Mouse (Mus musculus) granulocyte monocyte progenitor cell, adult 5-6 weeks (primary cell): ENCODE results near the gene Hspb2. TPM values are rescaled to one million over a fixed set of nuclear protein-coding genes. Genes with fewer than 3 reads are reported as not detected.
A peak's percentile ranks its signal among the peaks of the same experiment; 100 is the strongest.

ENCODE experiments used
- ATAC-seq: replicated peaks from 2 replicates; pipeline ENCODE4 v1.8.0; 2016; ENCODE audit warnings: mild to moderate bottlenecking, moderate TSS enrichment, inconsistent platforms; ENCODE audit not compliant: poor library complexity, severe bottlenecking
- total RNA-seq, 2 experiments: library from RNA; stranded (forward) in 1 of 2; stranded (reverse) in 1 of 2; fragments of 200-712, 200-1000 nt in 1 of 2; fragments of >200 nt in 1 of 2; fragmentation: Nextera tagmentation in 1 of 2; gene quantifications; 2 replicates each; pipeline ENCODE4 v1.2.3; 2014 to 2017

The Hspb2 gene
- total RNA-seq, 2 experiments from 2014 or later: not detected

GRCm38 (mm10) chr9:50751323-50751722, 831 bp downstream of the Hspb2 start, which contains the start of gene Cryab:
Gene Cryab (plus strand): TSS chr9:50751325.
- ATAC-seq: no peak

- ATAC-seq: no peak
These were observed 1.4 kb downstream of the Hspb2 start for GRCm38 (mm10) chr9:50750706-50751105.

DNA sequence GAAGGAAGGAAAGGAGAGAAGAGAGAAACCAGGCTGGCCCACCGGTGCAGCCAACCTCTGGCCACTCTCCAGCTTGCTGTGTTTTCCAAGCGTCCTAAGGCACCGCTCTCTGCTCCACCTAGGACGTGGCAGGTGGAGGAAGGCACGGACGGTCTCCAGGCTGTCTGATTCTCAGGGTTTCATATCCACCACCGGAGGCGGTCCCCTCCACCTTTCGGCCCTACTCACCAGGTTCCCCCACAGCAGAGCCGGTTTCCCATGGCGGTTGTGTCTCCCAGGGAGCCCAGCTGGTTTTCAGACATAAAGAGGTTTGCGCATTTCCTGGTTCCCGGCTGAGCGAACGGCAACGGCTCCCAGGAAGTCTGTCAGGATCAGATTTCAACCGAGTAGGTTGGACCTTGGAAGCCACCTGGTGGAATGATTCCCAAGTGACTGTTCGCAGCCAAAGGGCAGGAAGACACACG, 5.9 kb downstream of the Hspb2 start, which contains the start of gene 2310030G06Rik:
Gene 2310030G06Rik, minus strand, starts transcription at position 323 of the 464 bp plus-strand sequence.
- peak; percentile 44 for ATAC-seq

- ATAC-seq: no peak
These were observed 6.3 kb downstream of the Hspb2 start for GRCm38 (mm10) chr9:50745806-50746205.

DNA sequence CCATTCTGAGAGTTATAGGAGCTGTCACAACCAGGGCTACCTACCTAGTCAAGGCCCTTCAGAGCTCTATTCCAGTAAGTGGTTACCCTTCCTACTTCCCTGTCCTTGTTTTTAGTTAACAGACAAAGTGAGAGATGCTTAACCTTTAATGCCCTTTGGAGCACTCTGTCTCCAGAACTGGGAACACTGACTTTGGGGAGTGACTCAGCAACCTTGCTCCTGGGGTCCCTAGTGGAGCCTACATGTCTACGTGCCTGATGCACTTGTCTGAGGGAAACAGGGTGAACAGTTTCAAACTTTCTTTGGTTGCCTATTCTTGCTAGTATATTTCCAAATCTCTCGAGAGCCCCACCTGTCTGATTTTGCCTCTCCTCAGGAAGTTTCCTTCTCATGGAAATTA, 9.4 kb downstream of the Hspb2 start:
- ATAC-seq: no peak

DNA sequence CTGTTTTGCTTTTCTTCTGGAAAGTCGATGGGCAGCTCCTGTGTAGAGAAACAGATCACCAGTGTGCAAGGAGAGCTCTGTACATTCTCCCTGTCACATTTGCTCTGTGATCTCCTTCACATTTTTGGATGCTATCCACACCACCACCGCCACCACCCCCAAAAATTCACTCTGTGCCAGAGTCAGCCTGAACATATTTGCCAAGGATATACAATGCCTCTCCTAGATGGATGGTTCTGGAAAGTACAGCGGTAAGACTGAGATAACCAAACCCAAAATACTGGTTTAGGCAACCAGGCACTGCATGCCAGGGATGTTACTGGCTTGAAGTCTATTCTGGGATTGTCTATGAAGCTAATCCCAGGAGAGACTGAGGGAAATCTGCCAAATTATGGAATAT, 9.9 kb downstream of the Hspb2 start:
- ATAC-seq: no peak

- ATAC-seq: no peak
These were observed 11.0 kb downstream of the Hspb2 start for GRCm38 (mm10) chr9:50740867-50741784.

DNA sequence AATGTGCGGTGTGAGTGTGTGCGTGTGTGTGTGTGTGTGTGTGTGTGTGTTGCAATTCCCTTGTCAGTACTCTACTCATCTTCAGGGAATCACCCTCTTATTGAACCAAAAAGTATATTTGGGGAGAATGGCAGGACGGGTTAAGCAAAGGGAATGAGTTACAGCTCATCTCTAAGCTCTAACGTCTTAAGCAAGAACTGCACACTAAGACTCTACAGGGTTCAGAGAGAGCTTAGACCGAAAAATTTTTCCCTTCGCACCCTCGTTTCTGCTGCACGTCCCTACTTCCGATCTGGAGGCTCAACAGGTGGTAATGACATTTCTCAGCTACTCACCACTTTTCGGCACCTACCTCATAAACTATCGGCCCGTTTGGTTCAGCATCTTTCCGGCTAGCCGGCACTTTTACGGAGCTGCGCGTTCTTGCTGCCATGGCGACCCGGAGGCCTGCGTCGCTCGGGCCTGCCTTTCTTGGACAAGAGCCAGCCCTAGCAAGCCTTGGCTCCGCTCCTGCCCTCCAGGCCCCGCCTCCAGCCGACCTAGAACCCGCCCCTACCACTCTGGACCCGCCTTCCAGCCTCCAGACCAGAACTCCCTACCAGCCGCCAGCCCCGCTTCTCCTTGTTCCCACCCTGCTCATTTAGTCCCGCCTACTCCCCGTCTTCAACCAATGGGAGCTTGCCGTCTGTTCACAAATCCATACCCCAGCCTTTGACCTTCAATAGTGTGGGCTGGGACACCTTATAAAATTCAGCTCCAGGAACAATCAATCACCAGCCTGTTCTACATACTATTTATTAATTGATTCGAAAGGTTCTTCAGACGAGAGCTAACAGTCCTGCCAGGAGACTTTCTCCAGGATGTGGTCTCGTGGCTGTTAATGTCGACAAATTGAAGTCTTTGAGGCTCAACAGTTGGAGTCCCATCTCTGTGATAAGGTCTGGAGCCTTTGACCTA, 13.0 kb downstream of the Hspb2 start, which contains the start of gene Dixdc1:
Gene Dixdc1, minus strand, starts transcription at position 604 of the 957 bp plus-strand sequence.
- peak; percentile 99 for ATAC-seq

- 0 out of 2 replicates have a peak, but pooled peaks have one; percentile 31 for ATAC-seq
These were observed 17.2 kb downstream of the Hspb2 start for GRCm38 (mm10) chr9:50734989-50735388.

DNA sequence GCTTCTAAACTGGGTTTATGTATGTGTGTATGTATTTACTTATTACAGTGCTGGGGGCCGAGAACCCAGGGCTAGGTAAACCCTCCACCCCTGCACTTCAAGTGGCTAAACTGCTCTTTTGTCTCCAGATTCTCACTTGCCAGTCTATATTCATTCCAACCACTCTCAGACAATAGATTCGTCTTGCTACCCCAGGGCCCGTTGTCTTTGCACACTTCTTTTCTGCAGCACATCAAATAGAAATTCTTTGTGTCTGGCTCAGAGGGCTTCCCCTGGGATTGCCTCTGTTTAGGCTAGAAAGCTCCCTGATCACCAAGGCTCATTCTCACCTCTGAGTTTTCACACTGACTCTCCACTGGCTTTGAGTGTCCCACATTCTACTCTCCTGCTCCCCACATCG, 19.6 kb downstream of the Hspb2 start:
- ATAC-seq: no peak

- no peak; the same call in 1 of the 2 replicates for ATAC-seq
These were observed 22.6 kb downstream of the Hspb2 start for GRCm38 (mm10) chr9:50729600-50729999.

DNA sequence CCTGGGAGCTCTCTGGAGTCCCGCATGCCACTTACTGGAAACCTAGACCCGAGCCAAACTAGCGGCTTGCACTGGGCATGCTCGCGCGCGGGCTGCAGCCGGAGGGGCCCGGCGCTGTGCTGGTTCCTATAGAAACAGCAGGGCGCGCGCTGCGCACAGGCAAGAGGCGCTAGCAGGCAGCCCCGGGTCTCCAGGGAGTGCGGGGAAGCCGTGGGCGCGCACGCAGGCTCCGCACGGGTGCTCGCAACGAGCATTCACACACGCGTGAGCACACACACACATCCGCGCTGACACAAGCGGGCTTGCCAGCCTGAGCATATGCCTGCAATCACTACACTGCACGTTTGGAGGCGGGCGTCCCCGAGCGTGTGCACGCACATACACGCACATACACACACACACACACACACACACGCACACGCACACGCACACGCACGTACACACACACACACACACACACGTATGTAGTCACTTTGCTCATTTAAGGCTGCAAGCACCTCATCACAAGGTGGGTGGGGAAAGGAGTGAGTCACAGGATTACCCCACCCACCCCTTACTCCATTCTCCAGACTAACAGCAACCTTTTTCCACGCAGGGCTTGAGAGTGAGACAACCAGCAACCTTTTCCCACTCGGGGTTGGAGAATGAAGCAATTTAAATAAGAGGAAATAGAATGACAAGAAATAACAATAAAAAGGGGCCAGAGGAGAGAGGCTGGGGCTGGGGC, 24.1 kb downstream of the Hspb2 start:
- ATAC-seq: peak; percentile 74

DNA sequence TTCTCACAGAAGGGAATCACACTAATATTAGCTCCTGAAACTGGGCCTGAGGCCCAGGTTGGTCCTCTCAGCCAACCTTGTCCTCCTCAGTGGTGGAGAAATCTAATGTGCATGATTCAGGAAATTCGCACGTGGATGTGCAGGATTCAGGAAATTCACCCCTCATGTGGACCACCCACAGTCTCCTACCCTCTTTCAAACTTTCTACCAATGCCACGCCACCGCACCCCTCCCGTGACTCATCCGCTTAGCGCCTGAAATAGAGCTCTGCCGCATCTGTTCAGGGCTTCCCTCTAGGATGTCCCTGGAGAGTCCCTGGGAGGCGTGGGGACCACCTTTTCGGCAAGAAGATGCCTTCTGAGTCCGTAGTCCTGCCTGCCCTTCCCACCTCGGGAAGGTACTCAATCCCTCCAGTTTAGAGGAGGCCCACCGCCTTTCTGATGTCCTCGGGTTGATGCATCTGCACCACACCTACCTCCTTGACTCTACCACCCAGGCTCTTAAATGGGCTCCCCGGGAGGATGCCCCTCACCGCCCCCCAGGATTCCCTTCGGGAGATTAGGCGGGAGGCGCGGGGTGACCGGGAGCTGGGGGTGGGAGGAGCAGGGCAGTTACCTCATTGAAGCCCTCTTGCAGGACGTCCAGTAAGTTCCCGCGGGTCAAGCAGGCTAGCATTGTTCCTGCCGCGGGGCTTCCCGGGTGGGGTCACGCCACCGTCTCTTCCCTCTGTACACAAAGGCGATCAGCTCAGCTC, 24.8 kb downstream of the Hspb2 start:
- no peak; the same call in 1 of the 2 replicates for ATAC-seq

- ATAC-seq: no peak
These were observed 26.1 kb downstream of the Hspb2 start for GRCm38 (mm10) chr9:50725921-50726590.

DNA sequence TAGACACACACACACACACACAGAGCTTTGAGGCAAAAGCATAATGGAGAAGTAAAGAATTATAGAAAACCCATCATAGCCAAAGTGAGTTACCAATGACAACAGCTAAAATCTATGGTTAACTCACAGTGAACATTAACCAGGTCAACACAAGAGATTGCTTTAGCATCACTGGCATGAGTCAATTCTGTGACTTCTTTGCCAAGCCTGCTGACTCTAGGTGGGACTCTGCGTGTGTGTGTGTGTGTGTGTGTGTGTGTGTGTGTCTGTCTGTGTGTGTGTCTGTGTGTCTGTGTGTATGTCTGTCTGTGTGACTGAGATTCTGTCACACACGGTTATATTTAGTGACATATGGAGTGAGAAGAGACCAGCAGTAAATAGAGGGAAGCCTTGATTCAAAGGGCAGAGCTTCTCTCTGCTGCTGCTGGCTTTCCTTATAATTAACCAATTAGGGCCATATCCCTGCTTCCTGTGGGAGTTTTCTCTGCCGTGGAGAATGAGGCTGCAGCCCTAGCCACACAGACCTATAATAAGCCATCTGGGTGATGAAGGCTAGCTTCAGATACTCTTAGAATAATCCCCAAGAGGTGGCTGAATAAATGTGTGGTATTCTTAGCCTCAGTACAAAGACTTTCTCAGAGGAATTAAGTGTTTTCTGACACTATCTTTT, 27.4 kb downstream of the Hspb2 start:
- no peak for ATAC-seq

DNA sequence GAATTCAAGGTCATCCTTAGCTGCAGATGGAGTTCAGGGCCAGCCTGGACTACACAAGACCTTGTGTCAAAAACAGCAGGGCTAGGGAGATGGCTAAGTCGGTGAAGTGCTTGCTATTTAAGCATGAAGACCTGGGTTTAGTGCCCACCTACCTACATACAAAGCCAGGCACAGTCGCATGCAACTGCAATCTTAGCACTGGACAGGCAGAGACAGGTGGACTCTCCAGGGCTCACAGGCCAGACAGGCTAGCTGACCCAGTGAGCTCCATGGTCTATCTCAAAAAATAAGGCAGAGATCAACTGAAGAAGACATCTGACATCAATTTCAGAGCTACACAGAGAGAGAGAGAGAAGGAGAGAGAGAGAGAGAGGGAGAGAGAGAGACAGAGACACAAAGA, 28.0 kb downstream of the Hspb2 start:
- no peak for ATAC-seq

DNA sequence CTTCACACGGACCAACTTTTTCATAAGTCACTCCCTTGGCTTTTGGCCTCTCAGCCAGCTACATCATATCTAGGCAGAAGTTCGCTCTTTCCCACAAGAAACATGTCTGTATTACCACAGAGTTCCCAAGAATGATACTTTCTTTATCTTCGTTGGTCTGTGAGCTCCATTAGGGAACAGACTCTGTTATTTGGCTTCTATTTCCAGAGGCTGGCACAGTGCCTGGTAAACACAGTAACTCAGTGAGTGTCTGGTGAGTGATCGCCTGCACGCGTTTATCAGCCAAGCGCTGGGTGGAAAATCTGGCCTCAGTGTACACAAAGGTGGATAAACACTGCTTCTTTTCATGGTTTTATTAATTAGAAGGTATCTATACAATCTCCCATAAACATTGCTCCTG, 28.7 kb downstream of the Hspb2 start:
- ATAC-seq: no peak

DNA sequence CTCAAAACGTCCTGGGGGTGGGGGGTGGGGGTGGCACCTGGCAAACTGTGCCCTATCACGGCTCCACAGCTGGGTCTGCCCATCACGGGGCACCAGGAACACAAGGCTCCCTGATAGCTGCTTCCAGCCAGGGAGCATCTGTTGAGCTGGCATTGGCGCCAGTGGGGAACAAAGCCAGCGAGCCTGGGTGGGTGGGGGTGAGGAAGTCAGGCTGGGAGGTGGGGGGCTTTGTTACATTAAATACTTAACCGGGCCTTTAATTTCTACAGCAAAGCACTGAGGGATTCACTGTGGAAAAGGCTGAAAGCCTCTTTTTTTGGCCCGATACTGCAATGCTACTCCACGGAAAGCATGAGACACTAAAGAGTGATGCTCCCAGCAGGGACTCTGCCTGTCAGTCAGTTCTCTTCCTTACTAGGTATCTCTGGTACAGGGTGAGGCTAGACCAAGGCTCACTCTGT, 29.7 kb downstream of the Hspb2 start:
- ATAC-seq: no peak
